24 mouse cellular contexts compared by ENCODE assay signal in the genomic region with DNA sequence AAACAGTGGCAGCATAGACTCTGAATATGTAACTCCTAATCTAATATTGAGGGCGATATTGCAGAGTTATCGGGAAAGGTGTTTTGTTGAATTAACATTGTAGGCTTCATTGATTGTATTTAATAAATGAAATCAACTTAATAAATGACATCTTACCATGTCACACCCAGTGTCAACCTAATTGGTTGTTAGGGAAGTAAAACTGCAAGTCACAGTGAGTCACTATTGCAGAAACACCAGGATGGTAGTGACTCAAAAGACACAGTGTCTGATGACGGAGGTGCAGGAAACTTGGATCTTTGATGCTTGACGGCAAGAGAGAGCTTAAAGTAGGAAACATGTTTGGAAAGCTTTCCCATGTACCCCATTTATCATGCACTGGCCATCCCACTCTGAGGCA. TPM values are rescaled to one million over a fixed set of nuclear protein-coding genes. Genes with fewer than 3 reads are reported as not detected.
DNase-seq lines count a peak whose midpoint lies in the region; ATAC-seq and TF ChIP-seq lines count a peak whose summit lies in the region.
"Had no signal": no experiment of that assay in that cellular context is flagged by ENCODE, and none has a peak within 500 bp of the region (broad histone marks: within the 10 kb centered on the region; RNA-seq: fewer than 3 reads in every experiment).

No protein-coding gene starts in this region.

- no peak overlapping the region for H3K4me3 ChIP-seq in liver, embryonic 13.5 days (replicated peaks)
- no peak overlapping the region for H3K4me3 ChIP-seq in liver, embryonic 11.5 days (ENCODE audit: low read depth, low read length)
- no peak overlapping the region for H3K4me3 ChIP-seq in bone marrow macrophage, adult 2 months (ENCODE audit: insufficient read depth, low read length)
- no peak overlapping the region for H3K4me3 ChIP-seq in liver, embryonic 15.5 days (replicated peaks)
- H3K4me3 ChIP-seq in heart, embryonic 11.5 days (ENCODE audit: low read depth, low read length), result no peak overlapping the region
- H3K4me3 ChIP-seq: embryonic facial prominence, embryonic 10.5 days; erythroblast, embryonic 14.5 days; forebrain, embryonic 15.5 days; heart, embryonic 13.5 days; limb, embryonic 15.5 days; neural tube, embryonic 13.5 days had no signal

- no peak for TF ChIP-seq POLR2A in bone marrow macrophage, adult 2 months (IDR thresholded peaks at IDR 0.05; ENCODE audit: borderline replicate concordance, low read depth, low read length)

- H3K27ac ChIP-seq in liver, embryonic 13.5 days, result peak overlapping the region; percentile 40
- no peak overlapping the region for H3K27ac ChIP-seq in liver, embryonic 11.5 days (ENCODE audit: low read depth, low read length)
- H3K27ac ChIP-seq in bone marrow macrophage, adult 2 months (ENCODE audit: insufficient read depth, low read depth, low read length), result peak overlapping the region; percentile 81
- H3K27ac ChIP-seq in liver, embryonic 15.5 days (replicated peaks), result peak overlapping the region; percentile 67
- H3K27ac ChIP-seq in heart, embryonic 11.5 days (ENCODE audit: low read depth, low read length), result no peak overlapping the region
- H3K27ac ChIP-seq: embryonic facial prominence, embryonic 10.5 days; forebrain, embryonic 15.5 days; heart, embryonic 13.5 days; hindbrain, postnatal 0 days; limb, embryonic 15.5 days; neural tube, embryonic 13.5 days had no signal

- peaks cover 9% of the 10 kb centered on the region for H3K4me1 ChIP-seq in liver, embryonic 13.5 days (replicated peaks)
- H3K4me1 ChIP-seq in liver, embryonic 11.5 days (replicated peaks; ENCODE audit: control insufficient read depth, insufficient read depth, low read length), result no peaks in the 10 kb centered on the region
- peaks cover 25% of the 10 kb centered on the region for H3K4me1 ChIP-seq in bone marrow macrophage, adult 2 months (ENCODE audit: control insufficient read depth, insufficient read depth, low read length)
- H3K4me1 ChIP-seq in liver, embryonic 15.5 days (replicated peaks), result peaks cover 21% of the 10 kb centered on the region
- H3K4me1 ChIP-seq in heart, embryonic 11.5 days (ENCODE audit: control insufficient read depth, insufficient read depth, low read length), result no peaks in the 10 kb centered on the region
- H3K4me1 ChIP-seq: embryonic facial prominence, embryonic 10.5 days; forebrain, embryonic 15.5 days; heart, embryonic 13.5 days; limb, embryonic 15.5 days; neural tube, embryonic 13.5 days had no signal

- H3K27me3 ChIP-seq in liver, embryonic 13.5 days, result no peaks in the 10 kb centered on the region
- H3K27me3 ChIP-seq in liver, embryonic 11.5 days (replicated peaks; ENCODE audit: control insufficient read depth, insufficient read depth, low read length), result no peaks in the 10 kb centered on the region
- no peaks in the 10 kb centered on the region for H3K27me3 ChIP-seq in liver, embryonic 15.5 days
- no peaks in the 10 kb centered on the region for H3K27me3 ChIP-seq in heart, embryonic 11.5 days (ENCODE audit: control insufficient read depth, insufficient read depth, low read length)
- H3K27me3 ChIP-seq: forebrain, embryonic 15.5 days; heart, embryonic 13.5 days; limb, embryonic 15.5 days; neural tube, embryonic 13.5 days had no signal

- no peaks in the 10 kb centered on the region for H3K36me3 ChIP-seq in liver, embryonic 13.5 days
- H3K36me3 ChIP-seq in liver, embryonic 11.5 days (ENCODE audit: control insufficient read depth, insufficient read depth, low read length), result no peaks in the 10 kb centered on the region
- H3K36me3 ChIP-seq in liver, embryonic 15.5 days (replicated peaks), result no peaks in the 10 kb centered on the region
- H3K36me3 ChIP-seq in heart, embryonic 11.5 days (ENCODE audit: control insufficient read depth, insufficient read depth, low read length), result no peaks in the 10 kb centered on the region
- H3K36me3 ChIP-seq: embryonic facial prominence, embryonic 10.5 days; forebrain, embryonic 15.5 days; heart, embryonic 13.5 days; limb, embryonic 15.5 days; neural tube, embryonic 13.5 days had no signal

- H3K9me3 ChIP-seq in liver, embryonic 13.5 days (replicated peaks), result no peaks in the 10 kb centered on the region
- H3K9me3 ChIP-seq in liver, embryonic 11.5 days (ENCODE audit: control insufficient read depth, low read length), result no peaks in the 10 kb centered on the region
- no peaks in the 10 kb centered on the region for H3K9me3 ChIP-seq in liver, embryonic 15.5 days (replicated peaks)
- 0 out of 2 replicates have a peak, but pooled peaks cover 2% of the 10 kb centered on the region for H3K9me3 ChIP-seq in heart, embryonic 11.5 days (replicated peaks; ENCODE audit: control insufficient read depth, low read length)
- H3K9me3 ChIP-seq: embryonic facial prominence, embryonic 10.5 days; forebrain, embryonic 15.5 days; limb, embryonic 15.5 days had no signal

- no peak for DNase-seq in liver, embryonic 13.5 days
- DNase-seq in liver, embryonic 11.5 days (ENCODE audit: low spot score), result no peak
- peak; percentile 38 to 44 for DNase-seq in monocyte, adult 2 months (ENCODE audit: low read depth in 1 of 2, low spot score in 2 of 2)
- no peak for DNase-seq in right cerebral cortex, postnatal 4 days
- DNase-seq in adrenal gland, postnatal 4 days (ENCODE audit: low spot score in 2 of 2), result no peak
- DNase-seq: adrenal gland, postnatal 36 days; cerebellum, adult 11 months; cerebellum, postnatal 25 days; heart, postnatal 36 days; kidney, adult 2 months; kidney, postnatal 14 days; layer of hippocampus, adult 9-11 months had no signal

- WGBS in liver, embryonic 13.5 days (ENCODE audit: insufficient replicate concordance), result 79% methylated on average over 4 of the region's 4 CpGs
- 76% methylated on average over 4 of the region's 4 CpGs for WGBS in liver, embryonic 11.5 days
- WGBS in liver, embryonic 15.5 days (ENCODE audit: insufficient replicate concordance), result 62% methylated on average over 4 of the region's 4 CpGs
- WGBS in heart, embryonic 11.5 days (ENCODE audit: insufficient replicate concordance), result 80% methylated on average over 4 of the region's 4 CpGs

- no peak overlapping the region for H3K9ac ChIP-seq in liver, embryonic 13.5 days
- no peak overlapping the region for H3K9ac ChIP-seq in liver, embryonic 11.5 days (ENCODE audit: low read depth, low read length)
- H3K9ac ChIP-seq in liver, embryonic 15.5 days, result no peak overlapping the region
- no peak overlapping the region for H3K9ac ChIP-seq in heart, embryonic 11.5 days (ENCODE audit: low read depth, low read length)
- H3K9ac ChIP-seq: forebrain, embryonic 15.5 days; heart, embryonic 13.5 days; limb, embryonic 15.5 days; neural tube, embryonic 13.5 days had no signal

- no peak overlapping the region for H3K4me2 ChIP-seq in liver, embryonic 13.5 days
- no peak overlapping the region for H3K4me2 ChIP-seq in liver, embryonic 11.5 days
- H3K4me2 ChIP-seq in liver, embryonic 15.5 days, result no peak overlapping the region
- H3K4me2 ChIP-seq in heart, embryonic 11.5 days, result no peak overlapping the region
- H3K4me2 ChIP-seq: forebrain, embryonic 15.5 days; heart, embryonic 13.5 days; limb, embryonic 15.5 days; neural tube, embryonic 13.5 days had no signal

- ATAC-seq in liver, embryonic 13.5 days (ENCODE audit: low read depth), result peak; percentile 78
- no peak for ATAC-seq in liver, embryonic 11.5 days (replicated peaks; ENCODE audit: low FRiP score)
- ATAC-seq in liver, embryonic 15.5 days (ENCODE audit: insufficient read depth), result peak; percentile 73
- ATAC-seq in heart, embryonic 11.5 days (replicated peaks; ENCODE audit: insufficient number of reproducible peaks, low FRiP score, low TSS enrichment), result no peak
- ATAC-seq: forebrain, embryonic 15.5 days; hindbrain, postnatal 0 days had no signal

- TF ChIP-seq CTCF in bone marrow macrophage, adult 2 months (IDR thresholded peaks at IDR 0.05; ENCODE audit: low read depth, low read length), result no peak

RNA-seq across cellular contexts. Expression of gene Clec4d, which starts 3.9 kb away (rescaled TPM):
- 0.85 and 1.1 TPM in 2 replicates for polyA plus RNA-seq in liver, embryonic 13.5 days (2015; fragmentation: Nextera tagmentation; extraction: Ambion mirVana)
- polyA plus RNA-seq in liver, embryonic 11.5 days (2014; fragmentation: Nextera tagmentation; extraction: Ambion mirVana), result 0.92 and 1.8 TPM in 2 replicates
- polyA plus RNA-seq in bone marrow macrophage, adult 2 months (2012; ENCODE audit: insufficient read depth, insufficient read length, missing spikeins), result 1,180 and 1,280 TPM in 2 replicates
- polyA plus RNA-seq in liver, embryonic 15.5 days (2015; fragmentation: Nextera tagmentation; extraction: Ambion mirVana), result 0.58 and 0.64 TPM in 2 replicates
- polyA plus RNA-seq in heart, embryonic 11.5 days (2014; fragmentation: Nextera tagmentation; extraction: Ambion mirVana), result 0.11 TPM in 1 of 2 replicates, not detected in the other
- under 1 TPM in 1 of 2 experiments, not detected in 1; 0.31 TPM for total RNA-seq in adrenal gland, postnatal 4 days (2021)
- total RNA-seq: hindbrain, postnatal 0 days; left cerebral cortex, adult 8-10 months had no signal
- polyA plus RNA-seq: embryonic facial prominence, embryonic 10.5 days; erythroblast, embryonic 14.5 days; forebrain, embryonic 15.5 days; heart, embryonic 13.5 days; hindbrain, postnatal 0 days; neural tube, embryonic 13.5 days had no signal

RNA-seq across cellular contexts. Expression of gene Clec4e, which starts 23.9 kb away (rescaled TPM):
- polyA plus RNA-seq in liver, embryonic 13.5 days (2015; fragmentation: Nextera tagmentation; extraction: Ambion mirVana), result 0.83 and 0.84 TPM in 2 replicates
- polyA plus RNA-seq in liver, embryonic 11.5 days (2014; fragmentation: Nextera tagmentation; extraction: Ambion mirVana), result 0.32 and 0.38 TPM in 2 replicates
- polyA plus RNA-seq in bone marrow macrophage, adult 2 months (2012; ENCODE audit: insufficient read depth, insufficient read length, missing spikeins), result 30.8 and 49.5 TPM in 2 replicates
- 1.1 and 1.2 TPM in 2 replicates for polyA plus RNA-seq in liver, embryonic 15.5 days (2015; fragmentation: Nextera tagmentation; extraction: Ambion mirVana)
- 0.10 TPM in 1 of 2 replicates, not detected in the other for polyA plus RNA-seq in heart, embryonic 11.5 days (2014; fragmentation: Nextera tagmentation; extraction: Ambion mirVana)
- total RNA-seq in adrenal gland, postnatal 4 days (2021), result under 1 TPM; 0.14 to 0.23 TPM
- total RNA-seq: hindbrain, postnatal 0 days; left cerebral cortex, adult 8-10 months had no signal
- polyA plus RNA-seq: embryonic facial prominence, embryonic 10.5 days; erythroblast, embryonic 14.5 days; forebrain, embryonic 15.5 days; hindbrain, postnatal 0 days; neural tube, embryonic 13.5 days had no signal

RNA-seq across cellular contexts. Expression of gene Clec4n, which starts 36.2 kb away (rescaled TPM):
- polyA plus RNA-seq in liver, embryonic 13.5 days (2015; fragmentation: Nextera tagmentation; extraction: Ambion mirVana), result 8.5 and 8.9 TPM in 2 replicates
- polyA plus RNA-seq in liver, embryonic 11.5 days (2014; fragmentation: Nextera tagmentation; extraction: Ambion mirVana), result 2.6 and 3.1 TPM in 2 replicates
- 161 and 162 TPM in 2 replicates for polyA plus RNA-seq in bone marrow macrophage, adult 2 months (2012; ENCODE audit: insufficient read depth, insufficient read length, missing spikeins)
- polyA plus RNA-seq in liver, embryonic 15.5 days (2015; fragmentation: Nextera tagmentation; extraction: Ambion mirVana), result 19.4 and 19.7 TPM in 2 replicates
- polyA plus RNA-seq in heart, embryonic 11.5 days (2014; fragmentation: Nextera tagmentation; extraction: Ambion mirVana), result 0.34 TPM in 1 of 2 replicates, not detected in the other
- 1 to 10 TPM; 1.4 to 1.5 TPM for total RNA-seq in adrenal gland, postnatal 4 days (2021)
- total RNA-seq: left cerebral cortex, adult 8-10 months had no signal
- polyA plus RNA-seq: embryonic facial prominence, embryonic 10.5 days; erythroblast, embryonic 14.5 days had no signal

RNA-seq across cellular contexts. Expression of gene Vmn2r19, which starts 42.3 kb away (rescaled TPM):
- polyA plus RNA-seq in liver, embryonic 13.5 days (2015; fragmentation: Nextera tagmentation; extraction: Ambion mirVana), result not detected in 2 replicates
- polyA plus RNA-seq in liver, embryonic 11.5 days (2014; fragmentation: Nextera tagmentation; extraction: Ambion mirVana), result not detected in 2 replicates
- not detected in 2 replicates for polyA plus RNA-seq in bone marrow macrophage, adult 2 months (2012; ENCODE audit: insufficient read depth, insufficient read length, missing spikeins)
- polyA plus RNA-seq in liver, embryonic 15.5 days (2015; fragmentation: Nextera tagmentation; extraction: Ambion mirVana), result not detected in 2 replicates
- not detected in 2 replicates for polyA plus RNA-seq in heart, embryonic 11.5 days (2014; fragmentation: Nextera tagmentation; extraction: Ambion mirVana)
- total RNA-seq in adrenal gland, postnatal 4 days (2021), result not detected
- total RNA-seq: adrenal gland, postnatal 36 days; heart, postnatal 36 days; hindbrain, postnatal 0 days; left cerebral cortex, adult 8-10 months had no signal
- polyA plus RNA-seq: embryonic facial prominence, embryonic 10.5 days; erythroblast, embryonic 14.5 days; forebrain, embryonic 15.5 days; gonadal fat pad, adult 2 months; heart, embryonic 13.5 days; hindbrain, postnatal 0 days; kidney, adult 2 months; limb, embryonic 15.5 days; neural tube, embryonic 13.5 days had no signal

Comparison
In these comparisons a context has a peak if more than half of its experiments do, and no peak if none do; other contexts are left out.
1. ATAC-seq: peak in liver, embryonic 13.5 days (single experiment) and liver, embryonic 15.5 days (single experiment); none in liver, embryonic 11.5 days (single experiment) and heart, embryonic 11.5 days (single experiment).
2. H3K27ac ChIP-seq: peak in liver, embryonic 13.5 days (single experiment), bone marrow macrophage, adult 2 months (single experiment) and liver, embryonic 15.5 days (single experiment); none in liver, embryonic 11.5 days (single experiment) and heart, embryonic 11.5 days (single experiment).
3. DNase-seq: peak in monocyte, adult 2 months (2 of 2); none in liver, embryonic 13.5 days (single experiment), liver, embryonic 11.5 days (single experiment), right cerebral cortex, postnatal 4 days (single experiment) and adrenal gland, postnatal 4 days (0 of 2).
4. RNA of gene Clec4d, which starts 3.9 kb away (polyA plus RNA-seq): 1,180 to 1,280 TPM in bone marrow macrophage, adult 2 months; 0.92 to 1.8 TPM in liver, embryonic 11.5 days, 0.85 to 1.1 TPM in liver, embryonic 13.5 days, 0.58 to 0.64 TPM in liver, embryonic 15.5 days and 0.11 TPM in heart, embryonic 11.5 days; every median in the first group is over 100 times any median in the second.
5. RNA of gene Clec4e, which starts 23.9 kb away (polyA plus RNA-seq): 30.8 to 49.5 TPM in bone marrow macrophage, adult 2 months; 1.1 to 1.2 TPM in liver, embryonic 15.5 days, 0.83 to 0.84 TPM in liver, embryonic 13.5 days, 0.32 to 0.38 TPM in liver, embryonic 11.5 days and 0.10 TPM in heart, embryonic 11.5 days; every median in the first group is over 10 times any median in the second.